Mouse (Mus musculus) MEL (cell line): ENCODE data around the gene Ccdc121. TPM values are rescaled to one million over a fixed set of nuclear protein-coding genes. Genes with fewer than 3 reads are reported as not detected.

ENCODE experiments used
- polyA plus RNA-seq, 2 experiments: library from polyadenylated mRNA; stranded (reverse) in 1 of 2; unstranded in 1 of 2; fragments of >175 nt in 1 of 2; fragments of >200 nt in 1 of 2; gene quantifications; 2 replicates each; pipeline versions ENCODE4 v1.2.1 to v1.2.4; 2012; ENCODE audit warnings: low replicate concordance in 2 of 2, low read depth in 1 of 2; ENCODE audit not compliant: insufficient read length in 2 of 2, insufficient read depth in 1 of 2, missing spikeins in 1 of 2
- total RNA-seq: library from RNA; depleted of rRNA; stranded (reverse); fragments of 300-350 nt; gene quantifications from 2 replicates; pipeline ENCODE4 v1.2.3, GENCODE M21; 2012; rRNA removed

The Ccdc121 gene
- total and polyA plus RNA-seq, 3 experiments: not detected

Other genes starting within 250 kb of the Ccdc121 start
- not detected in 2 replicates for gene Cnih3, start 158.8 kb downstream of the Ccdc121 start, total RNA-seq
- not detected for gene Cnih3, start 158.8 kb downstream of the Ccdc121 start, polyA plus RNA-seq
- 0.77 and 0.78 TPM in 2 replicates for gene Dnah14, start 65.1 kb upstream of the Ccdc121 start, total RNA-seq
- 1 to 10 TPM in 1 of 2 experiments, not detected in 1; 1.2 TPM for gene Dnah14, start 65.1 kb upstream of the Ccdc121 start, polyA plus RNA-seq